Mouse (Mus musculus) c-Kit-negative CD71-positive TER-119-positive erythroid progenitor cells, embryonic 14.5 days (primary cell): Measurements from ENCODE around the gene Ankrd34a.
A peak's percentile ranks its signal among the peaks of the same experiment; 100 is the strongest.

Experiments
- DNase-seq: peaks from one replicate; pipeline ENCODE4 v3.0.0-alpha.2; 2013; ENCODE audit warnings: low read depth, low spot score

The Ankrd34a gene

DNA sequence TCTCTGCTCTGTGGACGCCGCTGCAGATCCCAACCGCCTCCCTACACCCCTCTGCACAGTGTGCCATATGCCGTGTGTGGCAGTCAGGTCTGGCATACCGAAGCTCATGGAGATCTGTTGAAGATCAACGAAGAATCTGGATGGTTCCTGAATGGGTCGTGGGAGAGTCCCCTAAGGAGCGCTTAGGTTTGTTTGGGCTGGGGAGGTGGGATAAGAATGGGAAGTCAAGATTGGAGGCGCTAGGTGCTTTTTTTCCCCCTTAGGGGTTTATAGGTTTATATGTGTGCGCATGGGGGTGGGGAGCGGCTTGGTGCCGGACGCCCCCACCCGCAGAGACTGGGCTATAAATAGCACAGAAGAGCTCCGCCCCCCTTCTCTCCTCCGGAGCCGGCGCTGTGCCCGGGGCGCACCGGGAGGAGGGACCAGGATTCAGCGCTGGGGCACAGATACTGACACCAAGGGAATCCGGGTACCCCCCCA is at the start of gene Ankrd34a:
TSS of gene Ankrd34a (plus strand) at position 409 of the 480 bp plus-strand sequence.
- no peak for DNase-seq

DNA sequence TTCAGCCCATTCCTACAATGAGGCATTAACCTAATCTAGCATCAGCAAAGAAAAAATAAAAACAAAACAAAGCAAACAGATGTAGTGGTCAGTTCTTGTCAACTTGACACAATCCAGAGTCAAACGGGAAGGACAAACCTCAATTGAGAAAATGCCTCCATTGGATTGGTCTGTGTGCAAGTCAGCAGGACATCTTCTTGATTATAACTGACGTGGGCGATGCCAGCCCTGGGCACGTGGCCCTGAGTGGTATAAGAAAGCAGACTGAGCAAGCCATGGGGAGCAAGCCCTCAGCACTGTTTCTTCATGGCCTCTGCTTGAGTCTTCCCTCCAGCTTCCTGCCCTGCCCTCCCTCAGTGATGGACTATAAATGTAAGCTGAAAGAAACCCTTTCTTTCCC is 49.6 kb upstream of the Ankrd34a start:
- no peak for DNase-seq

DNA sequence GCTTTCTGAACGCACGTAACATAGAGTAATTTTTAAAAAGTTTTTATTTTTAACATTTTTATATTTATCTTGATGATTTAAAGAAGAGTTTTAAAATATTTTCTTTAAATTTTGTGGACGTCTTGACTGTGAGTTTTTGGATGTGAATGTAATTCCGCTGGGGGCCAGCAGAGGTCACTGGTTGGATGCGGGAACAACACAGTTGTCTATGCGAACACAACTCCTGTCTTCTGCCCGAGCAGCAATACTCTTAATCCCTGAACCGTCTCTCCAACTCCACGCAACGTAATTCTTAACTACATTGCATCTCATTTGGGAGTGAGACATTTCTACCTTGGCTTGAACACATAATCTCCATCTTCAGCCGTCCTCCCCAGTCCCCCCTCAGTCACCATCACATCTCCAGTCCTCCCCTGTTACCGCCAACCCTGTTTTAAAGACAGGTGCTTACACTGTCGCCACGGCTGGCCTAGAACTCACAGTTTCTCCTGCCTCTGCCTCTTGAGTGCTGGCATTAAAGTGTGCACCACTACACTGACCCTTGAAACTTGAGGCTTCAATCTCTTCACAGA is 49.0 kb upstream of the Ankrd34a start:
- DNase-seq: peak; percentile 35

DNA sequence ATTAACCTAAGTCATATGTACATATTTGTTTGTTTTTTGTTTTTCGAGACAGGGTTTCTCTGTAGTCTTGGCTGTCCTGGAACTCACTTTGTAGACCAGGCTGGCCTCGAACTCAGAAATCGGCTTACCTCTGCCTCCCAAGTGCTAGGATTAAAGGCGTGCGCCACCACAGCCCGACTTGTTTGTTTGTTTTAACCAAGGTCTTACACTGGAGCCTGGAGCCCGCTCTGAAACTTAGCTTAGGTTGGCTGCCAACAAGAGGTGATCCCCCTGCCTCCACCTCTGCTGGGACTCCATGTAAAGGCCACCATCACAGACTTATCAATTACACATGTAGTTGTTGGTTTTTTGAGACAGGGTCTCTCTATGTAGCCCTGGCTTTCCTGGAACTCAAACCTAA is 47.6 kb upstream of the Ankrd34a start:
- no peak for DNase-seq

DNA sequence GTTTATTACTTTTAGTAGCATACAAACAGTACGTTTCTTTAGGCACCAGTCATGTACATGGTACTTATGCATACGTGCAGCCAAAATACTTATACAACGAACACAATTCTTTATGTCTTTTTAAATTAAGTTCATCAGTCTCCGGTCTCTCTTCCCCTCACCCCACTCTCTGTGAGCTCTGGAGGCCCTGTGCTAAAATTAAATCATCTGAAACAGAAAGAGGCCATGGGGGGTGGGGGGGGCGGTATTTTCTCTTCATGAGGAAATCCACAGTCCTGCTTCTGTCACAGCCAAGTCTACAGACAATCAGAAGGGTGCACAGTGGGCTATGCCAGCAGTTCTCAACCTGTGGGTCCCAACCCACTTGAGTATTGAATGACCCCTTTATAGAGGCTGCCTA is 47.1 kb upstream of the Ankrd34a start:
- DNase-seq: no peak

DNA sequence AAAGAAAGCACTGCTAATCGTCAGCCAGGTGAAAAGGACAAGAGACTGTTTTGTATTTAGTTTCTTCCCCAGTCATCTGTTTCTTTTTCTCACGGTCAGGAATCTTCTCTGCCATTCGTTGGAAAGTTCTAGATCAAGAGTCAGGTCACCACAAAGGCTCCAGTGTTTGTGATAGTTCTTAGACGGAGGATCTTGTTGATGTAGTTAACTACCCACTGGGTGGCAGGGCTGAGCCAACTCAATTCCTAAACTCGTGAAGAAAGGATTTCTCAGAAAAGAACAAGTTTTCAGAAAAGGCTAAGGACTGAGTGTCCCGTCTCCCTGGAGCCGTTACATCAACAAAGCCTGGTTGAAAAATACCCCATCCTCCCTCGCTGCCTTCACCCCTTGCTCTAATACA is 45.2 kb upstream of the Ankrd34a start:
- DNase-seq: no peak

DNA sequence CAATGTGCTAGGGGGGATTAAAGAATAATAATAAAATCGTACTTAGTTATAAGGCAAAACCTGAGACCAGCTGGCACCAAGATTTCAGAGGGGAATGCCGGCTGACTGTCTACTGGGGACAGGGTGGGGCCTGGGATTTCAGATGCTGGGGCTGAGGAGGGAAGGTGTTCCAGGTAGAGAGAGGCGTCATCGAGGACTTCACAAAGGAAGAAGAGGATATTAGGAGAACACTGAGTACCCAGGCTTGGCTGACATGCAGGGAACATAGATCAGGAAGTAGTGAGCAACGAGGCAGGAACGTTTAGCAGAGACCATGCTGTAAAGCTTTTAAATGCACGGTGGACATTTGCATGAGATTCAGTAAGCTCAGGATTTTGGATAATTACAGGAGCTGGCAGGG is 44.5 kb upstream of the Ankrd34a start:
- DNase-seq: no peak

DNA sequence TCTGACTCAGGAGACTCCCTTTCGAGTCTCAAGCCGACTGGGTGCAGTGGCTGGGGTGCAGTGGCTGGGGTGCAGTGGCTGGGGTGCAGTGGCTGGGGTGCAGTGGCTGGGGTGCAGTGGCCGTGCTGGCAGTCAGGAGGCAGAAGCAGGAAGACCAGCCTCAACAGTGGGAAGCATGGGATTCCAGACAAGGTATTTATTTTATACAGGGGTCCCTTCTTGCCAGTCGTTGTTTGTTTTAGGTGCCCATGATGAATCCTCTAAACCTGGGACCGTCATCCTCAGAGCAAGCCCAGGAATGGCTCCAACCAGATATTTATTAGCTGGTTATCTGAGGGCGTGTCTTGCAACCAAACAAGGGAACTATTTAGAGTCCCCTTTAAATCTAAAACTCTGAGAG is 42.8 kb upstream of the Ankrd34a start:
- DNase-seq: no peak

DNA sequence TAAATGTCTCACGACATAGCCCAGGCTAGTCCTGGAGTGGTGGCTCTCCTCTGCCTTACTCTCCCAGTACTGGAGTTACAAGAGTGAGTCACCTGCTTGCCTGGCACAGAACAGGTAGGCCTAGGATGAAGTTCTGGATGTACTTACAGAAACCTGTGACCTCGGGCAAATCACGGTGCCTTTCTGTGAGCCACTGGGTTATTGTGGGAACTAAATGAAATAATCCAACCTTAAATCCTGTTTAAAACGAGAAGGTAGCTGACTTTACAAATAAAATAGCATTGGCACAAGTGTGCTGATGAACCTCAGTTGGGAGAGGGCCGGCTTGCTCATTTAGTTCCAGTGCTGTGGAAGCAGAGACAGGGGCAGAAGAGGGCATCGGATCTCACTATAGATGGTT is 42.2 kb upstream of the Ankrd34a start:
- DNase-seq: no peak

DNA sequence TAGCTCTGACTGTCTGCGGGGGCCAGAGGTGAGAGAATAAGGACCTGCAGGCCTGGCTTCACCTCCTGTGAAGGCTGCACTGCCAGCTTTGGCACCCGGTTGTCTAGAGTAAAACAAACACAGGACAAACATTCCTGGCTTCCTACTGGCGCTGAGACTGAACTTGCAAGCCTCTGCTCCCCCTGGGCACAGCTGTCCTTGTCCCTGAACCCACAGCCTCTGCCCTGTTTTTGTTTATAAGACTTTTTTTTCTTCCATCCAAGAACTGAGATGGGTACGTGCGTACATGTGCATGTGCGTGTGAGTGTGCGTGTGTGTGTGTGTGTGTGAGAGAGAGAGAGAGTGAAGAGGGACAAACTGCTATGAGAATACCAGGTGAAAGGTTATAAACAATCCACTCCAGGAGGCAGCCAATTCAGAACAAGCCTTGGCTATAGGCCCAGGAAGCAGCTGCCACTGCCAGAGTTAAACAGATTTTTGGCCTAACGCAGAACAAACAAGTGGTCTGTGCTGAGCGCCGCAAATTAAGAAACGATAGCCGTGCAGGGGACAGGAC is 41.3 kb upstream of the Ankrd34a start:
- no peak for DNase-seq

DNA sequence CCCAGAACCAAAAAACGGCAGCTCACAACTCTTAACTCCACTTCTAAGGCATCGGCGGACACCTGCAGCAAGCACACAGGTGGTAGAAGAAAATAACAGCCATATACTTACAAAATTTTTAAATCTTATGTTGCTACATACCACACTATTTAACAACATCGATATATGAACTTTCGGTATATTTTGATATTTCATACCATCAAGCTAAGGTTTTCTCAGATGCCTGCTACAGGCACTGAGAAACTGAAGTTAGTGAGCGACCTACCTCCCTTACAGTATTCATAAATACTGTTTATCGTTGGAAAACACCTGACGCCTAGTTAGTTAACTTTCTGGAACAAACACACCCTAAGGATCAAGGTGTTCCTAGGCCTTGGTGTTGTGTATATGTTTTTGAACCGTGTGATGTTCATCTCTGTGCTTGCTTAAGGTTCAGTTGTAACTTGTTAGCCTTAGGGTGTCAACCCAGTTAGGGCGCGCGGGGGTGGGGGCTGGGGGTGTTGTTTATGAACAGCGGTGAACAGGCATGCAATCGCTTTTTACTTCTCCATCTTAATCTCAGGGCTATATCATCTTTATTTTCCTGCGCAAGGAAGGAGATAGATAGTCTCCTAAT is 40.3 kb upstream of the Ankrd34a start:
- DNase-seq: no peak

DNA sequence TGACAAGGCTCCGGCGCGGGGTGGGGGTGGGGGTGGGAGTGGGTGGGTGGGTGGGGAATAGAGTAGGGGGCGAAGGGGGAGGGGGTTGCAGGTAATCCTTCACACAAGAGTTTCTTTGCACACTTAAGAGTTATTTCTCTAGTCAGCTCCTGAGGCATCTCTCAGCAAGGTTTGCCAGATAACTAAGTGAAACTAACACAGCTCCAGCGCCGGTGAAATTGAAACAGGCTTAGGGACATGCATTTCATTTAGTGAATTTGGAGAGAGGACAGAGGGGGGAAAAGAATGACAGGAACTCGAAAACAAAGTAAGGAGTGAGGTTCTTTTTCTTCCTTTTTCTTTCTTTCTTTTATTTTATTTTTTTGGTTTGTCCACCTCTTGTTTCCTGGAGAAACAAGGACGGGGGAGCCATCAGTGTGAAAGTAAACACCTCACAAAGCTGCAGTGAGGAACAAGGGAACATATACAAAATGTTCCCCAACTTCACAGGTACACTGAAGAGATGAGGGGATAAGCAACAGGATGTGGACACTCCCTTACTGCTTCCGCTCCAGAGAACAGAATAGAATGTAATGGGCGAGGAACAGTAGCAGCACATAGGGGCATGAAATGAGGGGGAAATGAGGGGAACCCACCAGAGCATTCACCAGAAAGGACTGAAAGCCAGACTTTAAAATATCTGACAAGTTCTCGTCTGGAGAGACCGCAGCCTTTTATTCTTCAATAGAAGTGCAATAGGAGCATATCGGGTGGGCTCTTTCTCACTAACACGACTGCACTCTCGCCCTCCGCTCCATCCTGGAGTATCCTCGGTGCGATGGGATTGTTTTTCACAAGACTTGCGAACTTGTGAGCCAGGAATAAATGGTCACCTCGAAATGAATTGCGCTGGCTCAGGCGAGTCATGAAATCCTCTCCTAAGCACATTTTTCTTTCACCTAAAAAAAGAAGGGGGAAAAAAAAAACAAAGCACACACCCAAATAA is 39.5 kb upstream of the Ankrd34a start:
- peak; percentile 44 for DNase-seq

DNA sequence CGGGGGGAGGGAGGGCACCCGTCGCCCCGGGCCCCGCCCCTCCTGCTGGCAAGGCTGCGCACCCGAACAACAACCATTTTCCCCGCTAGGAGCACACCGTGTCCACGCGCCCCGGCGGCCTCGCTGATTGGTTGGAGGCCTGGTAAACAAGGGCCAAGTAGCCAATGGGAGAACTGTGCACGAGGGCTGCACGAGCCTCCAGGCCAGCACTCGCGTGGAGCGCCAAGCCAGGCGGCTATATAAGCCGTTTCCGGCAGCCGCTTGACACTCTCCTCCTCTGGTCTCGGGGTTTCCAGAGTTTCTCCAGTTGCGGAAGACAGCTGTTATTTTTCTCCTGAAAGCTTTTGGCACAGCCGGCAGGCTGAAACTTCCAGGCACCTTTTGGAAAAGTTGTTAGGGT is 38.7 kb upstream of the Ankrd34a start, which contains the start of gene Txnip:
TSS of gene Txnip (plus strand) at position 264 of the 400 bp plus-strand sequence.
- peak; percentile 98 for DNase-seq

DNA sequence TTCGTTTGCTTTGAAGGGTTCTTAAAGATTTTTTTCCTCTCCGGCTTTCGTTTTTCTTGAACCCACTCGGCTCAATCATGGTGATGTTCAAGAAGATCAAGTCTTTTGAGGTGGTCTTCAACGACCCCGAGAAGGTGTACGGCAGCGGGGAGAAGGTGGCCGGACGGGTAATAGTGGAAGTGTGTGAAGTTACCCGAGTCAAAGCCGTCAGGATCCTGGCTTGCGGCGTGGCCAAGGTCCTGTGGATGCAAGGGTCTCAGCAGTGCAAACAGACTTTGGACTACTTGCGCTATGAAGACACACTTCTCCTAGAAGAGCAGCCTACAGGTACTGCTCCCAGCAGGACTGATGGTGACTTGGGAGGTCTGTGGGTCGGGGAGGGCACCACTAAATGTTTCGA is 38.3 kb upstream of the Ankrd34a start:
- peak; percentile 36 for DNase-seq

DNA sequence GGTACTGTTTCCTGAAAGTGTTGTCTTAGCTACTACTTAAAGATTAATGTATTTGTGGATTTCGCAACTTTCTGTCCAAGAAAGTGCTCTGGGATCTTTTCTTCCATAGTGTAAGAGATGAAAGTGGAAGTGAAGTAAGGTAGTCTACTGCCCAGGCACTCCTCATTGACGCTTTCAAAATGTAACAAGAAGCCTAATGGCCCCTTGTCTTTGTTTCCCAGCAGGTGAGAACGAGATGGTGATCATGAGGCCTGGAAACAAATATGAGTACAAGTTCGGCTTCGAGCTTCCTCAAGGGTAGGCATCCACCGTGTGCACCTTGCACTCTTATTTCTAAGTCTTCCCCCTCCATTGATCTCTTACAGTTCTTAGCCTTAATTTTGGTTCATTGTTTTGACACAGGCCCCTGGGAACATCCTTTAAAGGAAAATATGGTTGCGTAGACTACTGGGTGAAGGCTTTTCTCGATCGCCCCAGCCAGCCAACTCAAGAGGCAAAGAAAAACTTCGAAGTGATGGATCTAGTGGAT is 37.7 kb upstream of the Ankrd34a start:
- no peak for DNase-seq

DNA sequence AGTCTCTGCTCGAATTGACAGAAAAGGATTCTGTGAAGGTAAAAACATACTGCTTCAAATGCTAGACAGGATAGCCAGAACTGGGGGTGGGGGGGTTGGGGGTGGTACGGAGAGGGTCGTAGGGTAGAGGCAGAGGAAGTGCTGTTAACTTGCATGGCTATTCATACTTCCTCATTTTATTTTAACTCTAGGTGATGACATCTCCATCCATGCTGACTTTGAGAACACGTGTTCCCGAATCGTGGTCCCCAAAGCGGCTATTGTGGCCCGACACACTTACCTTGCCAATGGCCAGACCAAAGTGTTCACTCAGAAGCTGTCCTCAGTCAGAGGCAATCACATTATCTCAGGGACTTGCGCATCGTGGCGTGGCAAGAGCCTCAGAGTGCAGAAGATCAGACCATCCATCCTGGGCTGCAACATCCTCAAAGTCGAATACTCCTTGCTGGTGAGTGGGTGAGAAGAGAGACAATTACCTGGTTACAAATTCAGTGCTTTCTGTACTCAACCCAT is 37.0 kb upstream of the Ankrd34a start:
- DNase-seq: no peak

DNA sequence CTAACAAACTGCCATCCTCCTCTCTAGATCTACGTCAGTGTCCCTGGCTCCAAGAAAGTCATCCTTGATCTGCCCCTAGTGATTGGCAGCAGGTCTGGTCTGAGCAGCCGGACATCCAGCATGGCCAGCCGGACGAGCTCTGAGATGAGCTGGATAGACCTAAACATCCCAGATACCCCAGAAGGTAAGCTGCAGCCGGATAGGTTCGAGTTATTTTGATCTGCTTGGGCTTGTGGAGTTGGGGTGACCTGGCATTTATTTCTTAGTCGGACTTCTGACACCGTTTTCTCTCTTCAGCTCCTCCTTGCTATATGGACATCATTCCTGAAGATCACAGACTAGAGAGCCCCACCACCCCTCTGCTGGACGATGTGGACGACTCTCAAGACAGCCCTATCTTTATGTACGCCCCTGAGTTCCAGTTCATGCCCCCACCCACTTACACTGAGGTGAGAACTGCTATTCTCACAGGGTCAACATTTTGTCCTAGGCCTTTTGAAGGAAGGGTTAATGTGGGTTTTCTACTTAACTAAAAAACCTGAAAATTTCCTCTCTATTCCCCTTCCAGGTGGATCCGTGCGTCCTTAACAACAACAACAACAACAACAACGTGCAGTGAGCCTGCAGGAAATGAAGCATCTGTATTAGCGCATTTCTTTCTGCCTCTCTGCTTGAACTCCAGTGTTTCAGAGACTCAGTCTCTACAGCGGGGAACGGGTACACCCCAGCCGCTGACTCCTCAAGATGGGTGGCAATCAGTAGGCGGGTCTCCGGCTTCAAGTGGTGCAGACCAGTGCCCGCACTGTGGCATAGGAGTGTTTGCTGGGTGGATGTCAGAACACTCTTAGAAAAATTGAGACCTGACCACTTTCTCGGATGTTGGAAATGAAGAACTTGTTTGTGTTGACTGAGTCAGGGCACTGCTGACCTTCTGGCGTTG is 36.3 kb upstream of the Ankrd34a start:
- DNase-seq: no peak

DNA sequence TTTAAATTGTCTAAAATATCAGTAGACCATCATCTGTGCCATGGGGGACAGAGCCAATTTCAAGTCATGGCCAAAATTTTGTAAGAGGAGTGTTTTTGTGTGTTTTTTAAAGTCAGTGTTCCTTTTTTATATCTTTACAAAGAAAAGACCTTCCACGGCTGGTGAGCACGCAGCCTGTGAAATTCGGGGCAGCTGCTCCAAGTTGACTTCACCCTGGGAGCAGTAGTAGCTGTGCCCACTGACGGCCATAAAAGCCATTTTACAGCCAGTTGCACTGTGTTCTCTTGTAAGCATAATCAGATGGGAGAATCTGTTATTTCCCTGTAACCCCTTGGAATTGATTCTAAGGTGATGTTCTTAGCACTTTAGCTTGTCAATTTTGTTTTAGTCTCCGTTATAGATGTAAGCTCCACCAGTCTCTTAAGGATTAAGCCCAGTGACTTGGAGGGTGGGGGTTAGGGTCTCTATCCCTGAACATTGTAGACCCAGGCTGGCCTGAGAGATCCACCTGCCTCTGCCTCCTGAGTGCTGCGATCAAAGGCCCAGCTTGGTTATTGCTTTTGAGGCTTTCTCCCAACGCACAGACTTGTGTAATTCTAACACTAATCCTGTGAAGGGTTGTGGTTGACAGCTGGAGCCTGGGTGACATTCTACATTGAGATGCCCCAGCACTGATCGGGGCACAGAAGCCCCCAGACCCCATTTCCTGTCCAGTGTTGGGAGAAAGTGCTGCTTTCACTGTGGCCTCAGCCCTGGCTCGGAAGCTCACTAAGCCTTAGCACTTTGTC is 35.4 kb upstream of the Ankrd34a start:
- no peak for DNase-seq

DNA sequence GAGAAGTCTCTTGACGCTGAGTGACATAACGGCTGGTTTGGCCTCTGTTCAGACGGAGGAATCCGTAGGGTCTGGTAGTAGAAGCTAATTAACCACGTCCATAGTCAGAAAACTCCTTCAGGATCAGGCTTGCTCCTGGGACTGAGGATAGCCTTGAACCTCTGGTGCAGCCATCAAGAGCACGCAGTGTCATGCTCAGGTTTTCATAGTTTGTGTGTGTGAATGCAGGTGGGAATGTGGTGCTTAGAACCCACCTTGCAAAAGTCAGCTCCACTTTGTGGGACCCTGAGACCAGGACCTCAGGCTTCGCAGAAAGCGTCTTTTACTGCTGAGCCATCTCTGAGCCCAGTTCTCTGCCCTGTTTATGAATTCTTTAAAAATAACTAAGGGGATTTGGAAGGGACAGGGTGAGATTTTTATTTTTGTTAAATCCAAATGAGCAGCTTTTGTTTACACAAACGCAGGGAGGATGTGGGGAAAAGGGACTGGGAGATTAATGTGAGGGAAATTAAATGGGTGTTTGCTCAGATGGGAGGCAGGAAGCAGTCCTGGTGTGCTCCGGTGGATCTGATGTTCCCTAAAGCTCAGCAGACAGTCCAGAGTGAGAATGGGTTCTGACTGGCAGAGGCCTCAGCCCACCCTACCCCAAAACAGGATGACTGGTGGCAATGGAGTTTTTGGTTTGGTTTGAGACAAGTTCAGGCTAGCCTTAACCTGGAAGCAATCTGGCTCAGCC is 34.3 kb upstream of the Ankrd34a start:
- DNase-seq: no peak
